Mouse (Mus musculus): Measurements from ENCODE around the gene Patz1.

DNA sequence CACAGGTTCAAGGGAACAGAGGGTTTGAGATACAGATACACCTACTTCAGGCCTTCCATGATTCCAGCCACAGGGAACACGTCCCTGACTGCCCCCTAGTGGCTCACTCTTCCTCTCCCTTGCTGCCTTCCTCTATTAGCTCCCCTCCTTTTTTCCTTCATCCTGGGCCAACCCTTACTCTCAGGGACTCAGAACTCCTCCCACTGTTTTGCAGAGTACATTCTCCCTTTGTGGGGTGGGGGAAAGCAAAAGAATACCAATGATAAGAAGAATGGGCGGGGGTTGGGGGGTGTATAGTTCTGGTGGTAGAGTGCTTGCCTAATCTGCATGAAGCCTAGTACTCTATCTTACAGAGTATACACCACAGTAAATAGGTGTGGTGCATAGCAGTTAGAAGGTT, 25.5 kb downstream of the Patz1 start:
- no peak for TF ChIP-seq TAL1 (IDR thresholded peaks at IDR 0.05; ENCODE audit: low read length)
- no peak for TF ChIP-seq GATA1 (IDR thresholded peaks at IDR 0.05; ENCODE audit: low read length)
